Mouse (Mus musculus): ENCODE measurements around the gene Smap2. TPM values are rescaled to one million over a fixed set of nuclear protein-coding genes. Genes with fewer than 3 reads are reported as not detected.

Smap2 gene
- polyA plus RNA-seq, 1 experiment from 2014 or later = 27.3 TPM

- DNase-seq (ENCODE audit: low read depth, low spot score) = no peak
- no peak for TF ChIP-seq CTCF (IDR thresholded peaks at IDR 0.05)
- no peaks in the 10 kb centered on the region for H3K27me3 ChIP-seq
- in situ Hi-C loops (cut with MboI; ENCODE audit: low pct_unique_long_range_greater_than_20kb) = no loop called here
- ATAC-seq = no peak
- ChIA-PET POLR2A (no interaction called here), CTCF (interaction anchor here (1.1 to 1.5 kb wide), 3 partner anchors 33 to 79 kb away, joined by 3 read pairs; no protein-coding TSS in a partner anchor)
Measured at GRCm38 (mm10) chr4:120952163-120952562, 64.9 kb downstream of the Smap2 start.

- CTCF ChIA-PET = interaction anchor here (1.1 to 1.5 kb wide), 2 partner anchors 36 to 79 kb away, joined by 3 read pairs; no protein-coding TSS in a partner anchor
- ATAC-seq (peak; percentile 88), DNase-seq (ENCODE audit: low read depth, low spot score) (no peak)
- POLR2A ChIA-PET = interaction anchor here (1.3 kb wide), 1 partner anchor 23 kb away, joined by 3 read pairs; no protein-coding TSS in a partner anchor
- no peaks in the 10 kb centered on the region for H3K27me3 ChIP-seq
- no peak for TF ChIP-seq CTCF (IDR thresholded peaks at IDR 0.05)
- in situ Hi-C loops (cut with MboI; ENCODE audit: low pct_unique_long_range_greater_than_20kb) = no loop called here
Measured at GRCm38 (mm10) chr4:120951428-120951973, 65.5 kb downstream of the Smap2 start, which contains the start of gene Zfp69. Zfp69 (minus strand) TSS chr4:120951699.

- in situ Hi-C loops (cut with MboI; ENCODE audit: low pct_unique_long_range_greater_than_20kb) = no loop called here
- ATAC-seq (peak; percentile 41), DNase-seq (ENCODE audit: low read depth, low spot score) (no peak)
- TF ChIP-seq CTCF (IDR thresholded peaks at IDR 0.05) = no peak
- CTCF ChIA-PET = interaction anchor here (1.1 to 1.5 kb wide), 2 partner anchors 36 to 80 kb away, joined by 3 read pairs; no protein-coding TSS in a partner anchor
- no peaks in the 10 kb centered on the region for H3K27me3 ChIP-seq
- POLR2A ChIA-PET = interaction anchor here (1.3 kb wide), 1 partner anchor 24 kb away, joined by 3 read pairs; no protein-coding TSS in a partner anchor
Measured at GRCm38 (mm10) chr4:120950763-120951427, 66.2 kb downstream of the Smap2 start.

GRCm38 (mm10) chr4:120948938-120949337, 68.1 kb downstream of the Smap2 start:
- no peak for TF ChIP-seq CTCF (IDR thresholded peaks at IDR 0.05)
- ChIA-PET POLR2A (no interaction called here), CTCF (no interaction called here)
- in situ Hi-C loops (cut with MboI; ENCODE audit: low pct_unique_long_range_greater_than_20kb) = no loop called here
- no peaks in the 10 kb centered on the region for H3K27me3 ChIP-seq
- DNase-seq (ENCODE audit: low read depth, low spot score) (no peak), ATAC-seq (no peak)

GRCm38 (mm10) chr4:120935006-120935405, 82.0 kb downstream of the Smap2 start:
- no peaks in the 10 kb centered on the region for H3K27me3 ChIP-seq
- ChIA-PET CTCF (no interaction called here), POLR2A (no interaction called here)
- no peak for TF ChIP-seq CTCF (IDR thresholded peaks at IDR 0.05)
- DNase-seq (ENCODE audit: low read depth, low spot score) = no peak
- in situ Hi-C loops (cut with MboI; ENCODE audit: low pct_unique_long_range_greater_than_20kb) = no loop called here
- no peak for ATAC-seq

- in situ Hi-C loops (cut with MboI; ENCODE audit: low pct_unique_long_range_greater_than_20kb) = no loop called here
- no peak for DNase-seq (ENCODE audit: low read depth, low spot score)
- CTCF ChIA-PET = no interaction called here
- ATAC-seq = no peak
- H3K27me3 ChIP-seq = no peaks in the 10 kb centered on the region
- POLR2A ChIA-PET = interaction anchor here (0.5 kb wide), 1 partner anchor 28 kb away, joined by 5 read pairs; no protein-coding TSS in a partner anchor
- no peak for TF ChIP-seq CTCF (IDR thresholded peaks at IDR 0.05)
Measured at GRCm38 (mm10) chr4:120930736-120931135, 86.3 kb downstream of the Smap2 start.

GRCm38 (mm10) chr4:120928686-120929085, 88.4 kb downstream of the Smap2 start:
- DNase-seq (ENCODE audit: low read depth, low spot score) (no peak), ATAC-seq (no peak)
- CTCF ChIA-PET = no interaction called here
- POLR2A ChIA-PET = no interaction called here
- in situ Hi-C loops (cut with MboI; ENCODE audit: low pct_unique_long_range_greater_than_20kb) = no loop called here
- no peaks in the 10 kb centered on the region for H3K27me3 ChIP-seq
- no peak for TF ChIP-seq CTCF (IDR thresholded peaks at IDR 0.05)

GRCm38 (mm10) chr4:120925386-120925785, 91.7 kb downstream of the Smap2 start:
- H3K27me3 ChIP-seq = no peaks in the 10 kb centered on the region
- CTCF ChIA-PET = interaction anchor here (1.1 kb wide), 1 partner anchor 16 kb away, joined by 3 read pairs; no protein-coding TSS in a partner anchor
- no peak for TF ChIP-seq CTCF (IDR thresholded peaks at IDR 0.05)
- ATAC-seq (no peak), DNase-seq (ENCODE audit: low read depth, low spot score) (no peak)
- POLR2A ChIA-PET = no interaction called here
- in situ Hi-C loops (cut with MboI; ENCODE audit: low pct_unique_long_range_greater_than_20kb) = no loop called here

- ATAC-seq (no peak), DNase-seq (ENCODE audit: low read depth, low spot score) (no peak)
- in situ Hi-C loops (cut with MboI; ENCODE audit: low pct_unique_long_range_greater_than_20kb) = loop anchor here (25.0 kb wide), 2 partner anchors 463 to 1713 kb away; no protein-coding TSS in a partner anchor
- H3K27me3 ChIP-seq = no peaks in the 10 kb centered on the region
- POLR2A ChIA-PET = no interaction called here
- no peak for TF ChIP-seq CTCF (IDR thresholded peaks at IDR 0.05)
- CTCF ChIA-PET = no interaction called here
Measured at GRCm38 (mm10) chr4:120924554-120925299, 92.3 kb downstream of the Smap2 start, which contains the start of gene Exo5. Exo5 (minus strand) TSS chr4:120925017.

GRCm38 (mm10) chr4:120921461-120921860, 95.6 kb downstream of the Smap2 start:
- no peak for ATAC-seq
- no peak for TF ChIP-seq CTCF (IDR thresholded peaks at IDR 0.05)
- CTCF ChIA-PET = no interaction called here
- in situ Hi-C loops (cut with MboI; ENCODE audit: low pct_unique_long_range_greater_than_20kb) = loop anchor here (25.0 kb wide), 2 partner anchors 466 to 1716 kb away; no protein-coding TSS in a partner anchor
- POLR2A ChIA-PET = no interaction called here
- no peak for DNase-seq (ENCODE audit: low read depth, low spot score)
- H3K27me3 ChIP-seq = no peaks in the 10 kb centered on the region

Other genes with a start within 250 kb of the Smap2 start
- gene Nfyc, start 185.7 kb downstream of the Smap2 start, polyA plus RNA-seq (2021) = 52.8 TPM
- gene Rims3, start 162.4 kb downstream of the Smap2 start, polyA plus RNA-seq (2021) = not detected
- gene Exo5, start 92.2 kb downstream of the Smap2 start, polyA plus RNA-seq (2021) = 1.0 TPM
- gene Zfp69, start 65.5 kb downstream of the Smap2 start, polyA plus RNA-seq (2021) = 1.4 TPM
- gene Col9a2, start 22.1 kb upstream of the Smap2 start, polyA plus RNA-seq (2021) = 0.05 TPM
- gene Zmpste24, start 81.0 kb upstream of the Smap2 start, polyA plus RNA-seq (2021) = 64.1 TPM
- not detected for gene Tmco2, start 92.0 kb upstream of the Smap2 start, polyA plus RNA-seq (2021)
- gene Rlf, start 197.8 kb upstream of the Smap2 start, polyA plus RNA-seq (2021) = 12.1 TPM

Data from Patski (cell line).